Mouse (Mus musculus) adrenal gland, adult 2 months (tissue): ENCODE data around the gene Mafk. TPM values are rescaled to one million over a fixed set of nuclear protein-coding genes. Genes with fewer than 3 reads are reported as not detected.
"Not testable (repeated sequence)": the region's sequence is repeated elsewhere in the genome, so short reads cannot be mapped to it uniquely, and the experiment has no call there.

Source experiments
- DNase-seq: peaks from one replicate; pipeline ENCODE4 v3.0.0; 2021
- long read RNA-seq: library from polyadenylated mRNA; stranded (forward); transcript quantifications from one replicate; pipeline ENCODE4 v2.0.0, GENCODE M21; 2021
- polyA plus RNA-seq: library from polyadenylated mRNA; depleted of rRNA; stranded (reverse); fragments of >200 nt; gene quantifications from 2 replicates; pipeline ENCODE4 v1.2.3, GENCODE M21; 2012; rRNA removed
- total RNA-seq, 2 experiments: library from RNA; stranded (reverse); gene quantifications; 2 replicates each; pipeline ENCODE4 v1.2.3; 2021

The Mafk gene
- total RNA-seq = 10 to 100 TPM; 32.1 to 34.1 TPM
- 28.8 and 29.8 TPM in 2 replicates for polyA plus RNA-seq
- long read RNA-seq, transcript Mafk-201 (3 exons, 2,849 nt) = major isoform, 23 of 44 reads
- long read RNA-seq, partial matches to known transcripts = 4 of 44 reads
- long read RNA-seq, other reads (novel, unspliced or antisense) = 17 of 44 reads

DNA sequence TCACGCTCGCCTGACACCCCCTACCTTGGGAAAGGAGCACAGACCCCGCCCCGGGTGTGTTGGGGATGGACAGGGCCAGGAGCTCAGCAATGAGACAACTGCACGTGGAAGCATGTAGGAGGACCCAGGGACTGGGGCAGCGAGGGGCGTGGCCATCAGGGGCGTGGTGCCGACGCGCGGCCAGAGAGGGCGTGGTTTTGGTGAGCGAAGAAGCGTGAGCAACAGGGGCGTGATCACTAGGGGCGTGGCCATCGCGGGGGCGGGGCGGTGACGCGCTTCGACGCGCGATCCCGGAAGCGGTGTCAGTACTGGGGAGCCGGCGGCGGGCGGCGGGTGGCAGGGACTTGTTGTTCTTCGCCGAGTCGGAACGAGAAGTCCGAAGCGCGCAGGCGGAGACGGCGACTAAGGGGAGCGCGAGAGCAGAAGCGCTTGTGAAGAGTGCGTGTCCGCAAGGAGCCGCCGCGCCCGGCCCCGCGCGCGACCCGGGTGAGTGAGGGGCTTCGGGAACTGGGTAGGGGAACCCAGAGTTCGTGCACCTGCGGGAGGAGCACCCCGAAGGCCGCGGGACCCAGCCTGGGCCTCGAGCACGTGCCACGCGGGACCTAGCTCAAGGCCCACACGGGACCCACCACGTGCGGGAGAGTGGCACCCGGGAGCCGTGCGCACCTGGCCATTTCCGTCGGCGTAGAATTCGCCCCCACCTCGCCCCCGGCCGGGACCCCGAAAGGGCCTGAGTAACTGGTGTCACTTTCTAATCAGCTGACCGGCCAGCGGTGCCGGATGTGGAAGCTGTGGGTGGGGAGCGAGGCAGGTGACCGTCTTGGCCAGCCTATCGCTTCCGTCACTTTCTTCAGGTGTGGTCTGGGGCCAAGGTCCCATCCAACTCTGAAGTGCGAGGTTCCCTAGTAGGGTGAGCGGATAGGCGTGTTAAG lies at the start of gene Mafk:
Gene Mafk, plus strand, starts transcription at position 287 of the 932 bp plus-strand sequence.
- DNase-seq = peak; percentile 99

DNA sequence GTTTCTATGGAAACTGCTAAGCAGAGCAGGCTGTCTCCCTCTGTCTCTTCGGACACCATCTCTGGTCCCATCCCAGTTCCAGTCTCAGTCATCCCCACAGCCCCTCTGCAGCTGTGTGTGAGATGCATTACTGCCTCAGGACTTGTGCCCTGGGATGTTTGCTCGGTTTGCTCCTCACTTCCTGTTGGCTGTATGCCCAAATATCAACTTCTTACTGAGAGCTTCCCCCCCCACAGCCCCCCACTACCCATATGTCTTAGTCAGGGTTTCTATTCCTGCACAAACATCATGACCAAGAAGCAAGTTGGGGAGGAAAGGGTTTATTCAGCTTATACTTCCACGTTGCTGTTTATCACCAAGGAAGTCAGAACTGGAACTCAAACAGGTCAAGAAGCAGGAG lies 48.7 kb upstream of the Mafk start:
- DNase-seq = not testable (repeated sequence)

DNA sequence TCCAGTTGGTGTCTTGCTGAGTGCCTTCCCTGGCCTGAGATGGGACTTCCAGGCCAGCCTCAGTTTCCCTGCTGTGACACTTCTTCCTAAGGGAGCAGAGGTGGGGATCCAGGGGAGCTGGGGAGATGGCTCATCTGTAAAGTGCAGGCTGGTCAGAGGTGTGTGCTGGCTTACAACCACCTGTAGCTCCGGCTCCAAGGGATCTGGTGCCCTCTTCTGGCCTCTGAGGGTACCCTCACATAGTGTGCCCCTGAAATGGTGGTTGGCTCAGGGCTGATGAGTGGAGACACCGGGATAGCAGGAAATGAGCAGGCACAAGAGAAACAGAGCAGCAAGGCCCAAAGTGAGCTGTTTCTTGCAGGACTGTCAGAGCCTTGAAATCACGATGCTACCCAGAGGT lies 45.5 kb upstream of the Mafk start:
- DNase-seq = peak; percentile 77

DNA sequence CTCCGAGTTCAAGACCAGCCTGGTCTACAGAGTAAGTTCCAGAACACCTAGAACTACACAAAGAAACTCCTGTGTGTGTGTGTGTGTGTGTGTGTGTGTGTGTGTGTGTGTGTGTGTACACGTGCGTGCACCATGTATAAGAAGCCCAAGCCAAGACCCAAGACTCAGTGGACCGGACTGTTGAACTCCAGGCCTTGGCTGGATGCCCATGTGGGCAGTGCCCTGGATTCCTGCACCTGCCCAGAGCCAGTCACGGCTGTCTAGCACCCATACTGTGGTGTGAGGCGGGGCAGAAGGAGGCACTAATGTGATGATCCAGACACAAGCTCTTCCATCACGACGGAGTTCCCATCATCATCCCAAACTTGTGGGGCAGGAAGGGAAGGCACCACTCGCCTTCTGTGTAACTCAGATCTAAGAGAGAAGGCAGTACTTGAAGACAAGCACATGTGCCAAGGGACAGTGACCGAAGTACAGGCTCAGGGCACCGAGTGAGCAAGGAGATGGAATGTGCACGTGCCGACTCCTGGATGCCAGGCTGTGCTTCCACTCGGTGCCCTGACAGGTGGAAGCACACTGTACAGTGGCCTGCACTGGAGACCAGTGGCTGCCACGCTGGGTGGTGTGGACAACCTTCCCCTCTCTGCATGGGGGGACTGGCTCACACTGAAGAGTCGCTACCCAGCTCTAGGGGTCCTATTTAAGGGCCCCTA lies 41.7 kb upstream of the Mafk start:
- DNase-seq = no peak

DNA sequence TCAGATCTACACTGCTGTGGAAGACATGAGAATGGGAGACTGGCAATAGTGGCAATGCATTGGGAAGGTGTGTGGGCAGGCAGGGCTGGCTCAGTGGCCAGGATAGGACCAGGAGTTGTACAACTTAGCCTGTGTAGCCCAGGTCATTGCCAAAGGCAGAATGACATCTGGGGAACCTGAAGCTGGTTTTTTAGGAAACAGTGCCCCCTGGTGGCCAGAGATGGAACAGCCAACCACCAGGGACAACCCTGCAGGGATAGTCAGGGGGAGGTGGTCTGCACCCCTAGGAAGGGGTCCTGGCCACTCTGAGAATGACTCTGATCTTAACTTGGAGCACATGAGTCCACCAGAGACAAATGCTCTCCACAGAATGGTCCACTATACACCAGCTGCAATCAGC lies 40.8 kb upstream of the Mafk start:
- DNase-seq = peak; percentile 64

DNA sequence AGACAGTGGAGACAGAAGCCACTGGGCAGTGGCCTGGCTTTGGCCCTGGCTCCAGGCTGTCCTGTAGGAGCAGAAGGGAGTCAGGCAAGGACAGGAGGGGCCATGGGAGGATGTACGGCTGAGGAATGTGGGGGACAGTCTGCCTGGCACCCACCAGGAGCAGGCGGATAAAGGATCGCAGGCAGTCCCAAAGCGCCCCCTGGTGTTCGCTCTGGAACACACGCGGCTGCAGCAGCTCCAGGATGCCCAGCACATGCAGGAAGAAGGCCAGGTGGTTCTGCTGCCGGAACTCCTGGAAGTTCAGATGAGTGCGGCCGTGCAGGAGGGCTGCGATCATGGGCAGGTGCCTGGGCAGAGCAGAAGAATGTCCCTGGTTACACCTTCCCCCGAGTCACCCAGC lies 36.6 kb upstream of the Mafk start:
- peak; percentile 39 for DNase-seq

DNA sequence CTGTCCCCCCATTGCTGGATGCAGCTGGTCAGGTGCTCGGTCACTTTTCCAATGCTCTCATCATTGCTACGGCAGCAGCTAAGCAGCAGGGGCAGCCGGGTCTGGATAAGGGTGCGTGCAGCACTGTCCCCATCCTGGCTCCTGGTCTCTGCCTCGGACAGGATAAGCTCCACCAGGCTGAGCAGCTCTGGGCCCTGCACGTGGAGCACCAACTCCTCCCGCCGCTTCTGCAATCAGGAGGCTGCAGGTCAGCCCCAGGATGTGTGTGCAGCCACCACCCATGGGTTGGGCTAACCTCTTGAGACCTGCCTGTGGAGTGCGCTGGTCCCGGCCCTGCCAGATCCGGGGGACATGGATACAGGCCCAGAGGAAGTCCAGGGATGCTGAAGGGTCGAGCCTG lies 35.2 kb upstream of the Mafk start:
- DNase-seq = no peak

DNA sequence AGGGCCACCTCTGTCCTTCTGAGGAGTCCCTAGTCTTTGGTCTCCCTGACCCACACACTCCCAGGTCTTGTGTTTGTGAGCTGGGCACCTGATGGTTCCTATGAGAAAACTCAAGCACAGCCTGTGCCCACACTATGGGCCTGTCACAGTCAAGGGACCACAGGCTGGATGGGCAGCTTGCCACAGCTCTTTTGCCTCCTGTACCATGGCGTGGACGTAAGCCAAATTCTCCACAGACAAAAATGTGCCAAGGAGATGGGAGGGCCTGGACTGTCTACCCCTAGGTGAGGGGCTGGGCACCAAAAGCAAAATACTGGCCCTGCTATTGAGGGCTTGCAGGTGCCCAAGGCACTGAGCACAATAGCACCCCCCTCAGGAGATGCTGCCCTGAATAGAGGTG lies 34.7 kb upstream of the Mafk start:
- DNase-seq = no peak

DNA sequence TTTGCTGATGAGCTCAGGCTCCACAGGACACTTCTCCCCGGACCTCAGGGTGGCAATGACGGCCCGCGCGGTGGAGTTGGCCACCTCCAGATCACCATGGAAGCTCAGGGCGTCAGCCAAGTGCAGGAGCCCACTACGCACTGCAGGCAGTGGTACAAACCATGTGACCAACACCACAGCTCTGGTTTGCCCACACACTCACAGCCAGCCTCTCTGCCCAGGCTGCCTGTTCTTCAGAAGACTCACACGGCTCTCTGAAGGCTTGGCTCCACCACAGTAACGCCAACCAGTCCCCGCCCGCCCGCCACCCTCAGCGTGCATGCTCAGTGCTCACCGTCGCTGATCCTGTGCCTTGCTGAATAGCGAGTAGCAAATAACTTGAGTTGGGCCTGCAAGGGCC lies 33.2 kb upstream of the Mafk start:
- DNase-seq = no peak

DNA sequence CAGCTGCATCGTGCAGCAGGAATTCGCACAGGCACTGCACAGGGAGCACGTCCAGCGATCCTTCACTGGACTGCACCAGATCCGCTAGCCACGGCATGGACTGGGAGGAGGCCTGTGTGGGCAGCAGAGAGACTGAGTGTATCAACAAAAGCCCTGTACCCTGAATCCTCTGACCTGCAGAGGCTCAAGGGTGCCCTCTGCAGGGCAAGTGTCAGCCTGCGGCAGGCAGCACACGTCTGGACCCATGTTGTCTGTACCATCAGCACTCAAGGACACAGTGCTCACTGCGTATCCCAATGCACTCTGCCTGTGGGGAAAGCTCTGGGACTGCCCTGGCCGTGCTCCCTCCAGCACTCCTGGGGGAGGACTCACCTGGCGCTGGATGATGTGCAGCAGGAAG lies 27.0 kb upstream of the Mafk start:
- DNase-seq = no peak

DNA sequence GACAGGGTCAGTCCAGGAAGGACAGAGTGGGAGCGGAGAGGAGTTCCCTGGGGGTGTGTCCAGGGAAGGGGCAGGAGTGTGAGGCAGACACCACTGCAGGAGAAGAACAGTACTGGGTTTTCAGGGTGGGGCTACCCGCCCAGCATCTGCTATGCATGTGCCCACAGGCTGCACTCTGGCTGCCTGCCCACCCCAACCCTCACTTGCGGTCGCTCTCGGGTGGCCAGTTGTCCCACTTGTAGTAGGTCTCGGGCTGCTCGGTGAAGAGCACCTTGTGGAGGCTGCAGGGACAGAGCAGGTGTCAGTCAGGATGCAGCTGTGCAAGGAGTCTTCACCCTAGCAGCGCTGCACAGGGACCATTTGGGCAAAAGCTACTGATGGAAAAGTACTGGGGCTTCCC lies 23.1 kb upstream of the Mafk start:
- no peak for DNase-seq

DNA sequence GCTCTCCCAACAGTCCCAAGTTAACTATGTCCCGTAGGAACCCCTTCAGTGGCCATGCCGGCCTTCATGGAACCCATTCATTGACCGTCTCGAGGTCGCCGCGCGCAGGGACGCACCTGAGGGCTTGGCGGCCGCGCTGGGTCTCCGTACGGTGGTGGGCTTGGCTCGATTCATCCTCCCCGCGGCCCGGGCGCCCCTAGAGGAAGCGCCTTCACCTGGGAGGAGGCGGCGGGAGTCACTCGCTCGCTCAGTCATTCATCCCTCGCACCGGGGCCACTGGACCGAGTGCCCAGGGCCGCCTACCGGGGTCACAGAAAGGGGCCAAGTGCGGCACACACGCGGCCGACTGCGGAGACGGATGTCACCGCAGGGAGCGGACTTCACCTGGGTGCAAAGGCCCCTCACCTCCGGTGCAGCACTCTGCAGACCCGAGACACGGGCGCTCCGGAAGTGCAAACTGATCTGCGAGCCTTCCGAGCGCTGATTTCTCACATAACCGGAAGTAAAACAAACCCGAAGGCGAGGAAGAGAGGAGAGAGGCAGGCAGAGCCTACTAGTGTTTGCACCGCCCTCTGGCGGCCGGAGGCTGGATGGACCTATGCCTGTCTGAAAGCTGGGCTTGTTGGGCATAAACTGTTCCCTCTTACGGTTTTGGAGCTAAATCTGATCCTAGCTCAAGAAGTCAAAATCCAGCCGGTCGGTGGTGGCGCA lies 15.9 kb upstream of the Mafk start, which contains the start of gene Ints1:
Gene Ints1, minus strand, starts transcription at position 459 of the 711 bp plus-strand sequence.
- DNase-seq = peak; percentile 96

DNA sequence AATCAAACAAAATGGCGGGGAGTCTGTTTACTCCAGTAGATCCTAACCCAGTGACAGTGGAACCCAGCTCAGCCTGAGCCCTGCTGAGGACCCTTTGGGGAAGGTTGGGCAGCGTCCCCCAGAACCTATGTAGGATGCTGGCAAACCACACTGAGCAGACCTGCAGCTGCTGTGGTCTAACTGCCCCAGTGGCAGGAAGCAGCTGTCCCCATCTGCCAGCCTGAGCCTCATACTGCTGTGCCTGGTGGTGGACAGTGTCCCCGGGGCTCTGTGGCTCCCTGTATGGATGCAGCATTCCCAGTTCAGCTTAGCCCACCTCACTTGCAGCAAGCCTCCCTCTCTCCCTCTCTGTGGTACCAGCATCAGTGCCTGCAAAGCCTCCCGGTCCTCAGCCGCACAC lies 14.3 kb upstream of the Mafk start:
- DNase-seq = no peak

DNA sequence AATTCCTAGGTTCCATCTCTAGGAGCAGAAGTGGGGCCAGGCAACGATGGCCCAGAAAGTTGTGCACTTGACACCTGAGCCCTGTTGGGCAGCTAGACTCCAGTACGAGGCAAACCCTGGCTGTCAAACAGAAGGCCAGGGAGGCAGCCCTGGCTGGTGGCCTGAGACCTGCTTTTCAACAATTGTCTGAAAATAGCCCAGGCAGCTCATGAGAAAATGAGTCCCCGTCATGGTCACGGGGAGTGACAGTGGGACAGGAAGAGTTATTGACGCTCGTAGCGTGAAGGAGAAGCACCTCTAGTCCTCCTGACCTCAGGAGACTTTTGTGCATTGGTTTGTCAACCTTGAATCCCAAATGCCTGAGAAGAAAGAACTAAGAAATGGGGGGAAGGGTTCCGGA lies 9.9 kb upstream of the Mafk start:
- DNase-seq = no peak

DNA sequence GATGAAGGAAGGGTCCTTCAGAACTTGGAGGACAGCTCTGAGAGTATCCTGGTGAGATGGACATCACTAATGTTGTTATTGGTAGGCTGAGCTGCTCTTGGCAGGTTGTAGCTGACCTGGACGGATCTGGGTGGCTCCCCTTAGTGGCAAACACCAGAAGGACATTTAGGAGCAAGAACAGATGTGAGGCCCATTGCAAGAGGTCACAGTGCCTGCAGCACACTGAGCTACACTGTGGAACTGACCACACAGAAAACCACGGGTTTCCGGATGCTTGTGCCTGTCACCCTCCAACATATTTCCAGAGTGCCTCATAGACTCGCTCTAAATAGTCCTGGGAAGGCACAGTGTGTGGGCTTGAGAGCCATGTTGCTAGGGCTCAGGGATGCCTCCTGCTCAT lies 1.8 kb upstream of the Mafk start:
- DNase-seq = no peak

DNA sequence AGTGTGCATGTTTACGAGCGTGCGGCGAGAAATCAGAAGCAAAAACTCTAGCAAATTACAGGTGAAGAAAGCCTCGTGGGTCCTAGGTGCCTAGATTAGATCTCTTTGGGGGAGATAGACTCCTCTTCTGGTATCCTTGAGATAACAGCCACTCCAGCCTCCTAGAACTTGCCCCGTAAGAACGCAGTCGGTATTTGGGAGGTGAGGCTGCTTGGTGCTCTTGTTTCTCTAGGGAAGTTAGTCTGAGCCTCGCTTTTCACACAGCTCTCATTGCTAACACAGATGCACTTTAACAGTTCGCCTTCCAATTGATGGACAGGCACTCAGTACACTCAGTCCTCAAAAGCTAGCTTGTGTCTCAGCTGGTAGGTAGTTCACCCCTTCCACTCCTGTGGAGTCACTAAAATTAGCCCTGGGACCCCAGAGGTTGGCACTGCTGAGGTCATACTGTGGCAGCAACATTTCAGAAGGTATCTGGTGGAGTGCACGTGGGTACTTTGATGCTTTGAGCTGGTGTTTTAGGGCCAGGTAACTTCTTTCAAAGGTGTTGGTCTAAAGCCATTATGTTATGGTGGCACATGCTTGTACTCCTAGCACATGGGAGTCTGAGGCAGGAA lies 954 bp downstream of the Mafk start:
- peak; percentile 34 for DNase-seq

DNA sequence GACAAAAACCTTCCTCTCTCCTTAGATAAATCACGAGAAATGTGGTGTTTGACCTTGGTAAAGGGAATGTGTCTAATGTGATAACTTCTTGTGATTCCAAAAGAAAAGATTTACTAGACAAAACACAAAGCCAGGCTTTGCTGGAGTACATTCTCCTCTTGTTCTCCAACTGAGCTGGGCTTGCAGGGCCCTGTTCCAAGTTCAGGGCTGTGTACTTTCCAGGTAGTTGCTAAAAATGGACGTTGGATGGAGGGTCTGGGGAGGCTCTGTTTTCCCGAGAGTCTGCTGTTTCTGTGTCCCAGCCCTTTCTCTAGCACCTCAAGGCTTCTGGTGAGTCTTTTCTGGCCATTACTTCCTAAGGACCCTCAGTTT lies 1.6 kb downstream of the Mafk start:
- no peak for DNase-seq

DNA sequence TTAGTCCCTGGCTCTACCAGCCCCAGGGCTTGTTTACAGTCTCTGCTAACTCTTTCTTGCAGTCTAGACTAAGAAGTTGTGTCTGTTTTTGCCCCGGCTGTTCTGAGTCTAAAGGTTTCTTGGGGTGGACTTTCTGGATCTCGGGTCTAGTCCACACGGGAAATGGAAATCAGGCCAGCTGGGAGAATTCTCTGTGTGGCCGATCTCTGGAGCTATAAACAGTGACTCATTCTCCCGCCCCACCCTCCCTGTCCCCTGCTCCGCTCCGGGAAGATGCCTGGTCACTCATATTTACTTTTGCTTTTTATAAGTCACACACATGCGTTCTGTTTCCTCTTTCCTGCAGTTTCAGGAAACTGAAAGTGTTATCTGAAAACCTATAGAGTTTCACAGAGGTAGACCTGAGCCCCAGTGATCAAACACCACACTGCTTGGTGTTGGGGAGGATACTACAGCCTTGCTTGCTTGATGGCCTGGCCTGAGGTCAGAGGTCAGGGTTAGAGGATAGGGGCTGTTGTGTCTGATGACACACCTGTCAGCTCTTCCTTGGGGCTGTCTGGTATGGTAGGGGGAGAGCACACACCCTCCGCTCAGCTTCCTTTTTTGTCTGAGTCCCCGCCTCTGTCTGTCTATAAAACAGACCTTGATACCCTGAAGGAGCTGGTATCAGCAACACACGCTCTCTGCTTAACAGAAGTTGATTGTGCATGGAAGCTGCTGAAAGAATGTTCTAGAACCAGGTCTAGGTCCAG lies 2.2 kb downstream of the Mafk start:
- peak; percentile 63 for DNase-seq

DNA sequence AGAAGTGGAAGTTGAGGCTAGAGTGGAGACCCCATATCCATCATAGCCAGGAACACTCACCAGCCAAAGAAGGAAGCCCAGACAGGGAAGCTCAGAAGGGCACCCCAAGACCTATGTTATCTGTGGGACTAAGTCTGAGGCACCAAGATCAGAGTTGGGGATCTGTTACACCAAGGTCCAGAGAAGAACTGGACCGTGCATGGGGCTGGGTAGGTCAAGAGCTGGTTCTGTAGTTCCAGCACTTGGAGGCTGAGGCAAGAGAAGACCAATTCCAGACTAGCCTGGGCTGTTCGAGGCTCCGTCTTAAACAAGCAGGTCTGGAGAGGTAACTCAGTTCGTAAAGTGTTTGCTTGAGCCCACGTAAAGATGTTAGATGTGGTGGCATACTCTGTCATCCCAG lies 2.8 kb downstream of the Mafk start:
- no peak for DNase-seq

DNA sequence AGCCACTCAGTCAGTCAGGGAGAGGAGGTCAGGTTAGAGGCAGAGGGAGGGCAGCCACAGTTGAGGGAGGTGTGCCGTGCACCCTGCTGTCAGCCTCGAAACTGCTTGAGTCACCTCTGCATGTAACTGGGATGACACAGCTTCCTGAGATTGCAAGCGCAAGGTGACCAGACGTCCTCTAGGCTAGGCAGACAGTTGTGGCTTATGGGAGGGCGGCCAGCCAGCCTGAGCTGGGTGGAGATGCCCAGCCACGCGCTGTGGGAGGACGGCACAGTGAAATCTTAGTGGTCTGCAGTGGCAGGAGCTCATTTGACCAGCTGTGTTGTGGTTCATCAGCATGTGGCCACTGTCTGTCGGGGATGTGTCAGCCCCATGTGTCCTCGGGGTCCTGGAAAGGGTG lies 3.6 kb downstream of the Mafk start:
- DNase-seq = peak; percentile 88

DNA sequence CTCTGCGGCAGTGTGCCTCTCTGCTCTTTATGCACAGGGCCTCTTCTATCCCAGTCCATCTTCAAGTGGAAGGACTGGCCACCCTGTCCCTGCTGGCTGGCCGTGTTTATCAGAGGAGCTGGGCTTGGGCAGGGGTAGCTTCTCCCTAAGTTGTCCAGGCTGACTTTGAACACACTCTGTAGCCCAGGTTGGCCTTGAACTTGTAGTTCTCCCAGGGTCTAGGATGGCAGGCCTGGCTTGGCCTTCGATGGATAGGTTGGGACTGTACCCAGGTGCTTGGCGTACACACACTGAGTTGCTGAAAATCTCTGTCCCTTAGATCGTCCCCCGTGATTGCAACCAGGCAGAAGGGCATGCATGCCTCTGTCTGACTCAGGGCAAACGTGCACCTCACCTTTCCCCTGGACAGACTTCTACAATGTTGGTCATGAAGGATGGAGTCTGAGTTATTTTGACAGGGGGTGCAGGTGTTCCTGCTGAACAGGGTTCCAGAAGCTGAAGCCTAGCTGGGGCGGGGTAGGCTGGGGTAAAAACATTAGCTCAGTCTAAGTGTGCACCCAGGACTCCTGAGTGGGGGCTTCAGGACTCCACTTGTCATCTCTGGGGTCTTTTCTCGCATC lies 4.8 kb downstream of the Mafk start:
- peak; percentile 42 for DNase-seq
